Mouse (Mus musculus) gonadal fat pad, adult 2 months (tissue): ENCODE results near the gene Rrp36. TPM values are rescaled to one million over a fixed set of nuclear protein-coding genes. Genes with fewer than 3 reads are reported as not detected.
A peak's percentile ranks its signal among the peaks of the same experiment; 100 is the strongest.

Source experiments
- DNase-seq: peaks from one replicate; pipeline ENCODE4 v3.0.0-alpha.2; 2012; ENCODE audit warnings: low read depth
- polyA plus RNA-seq: library from polyadenylated mRNA; depleted of rRNA; stranded (reverse); fragments of >200 nt; gene quantifications from 2 replicates; pipeline ENCODE4 v1.2.3, GENCODE M21; 2012; rRNA removed

The Rrp36 gene
- 32.6 and 33.5 TPM in 2 replicates for polyA plus RNA-seq

GRCm38 (mm10) chr17:46673850-46674529 is at the start of gene Rrp36:
Gene Rrp36 (minus strand): TSS chr17:46674352.
- peak; percentile 50 for DNase-seq

GRCm38 (mm10) chr17:46721077-46721476 is 46.9 kb upstream of the Rrp36 start:
- no peak for DNase-seq

DNA sequence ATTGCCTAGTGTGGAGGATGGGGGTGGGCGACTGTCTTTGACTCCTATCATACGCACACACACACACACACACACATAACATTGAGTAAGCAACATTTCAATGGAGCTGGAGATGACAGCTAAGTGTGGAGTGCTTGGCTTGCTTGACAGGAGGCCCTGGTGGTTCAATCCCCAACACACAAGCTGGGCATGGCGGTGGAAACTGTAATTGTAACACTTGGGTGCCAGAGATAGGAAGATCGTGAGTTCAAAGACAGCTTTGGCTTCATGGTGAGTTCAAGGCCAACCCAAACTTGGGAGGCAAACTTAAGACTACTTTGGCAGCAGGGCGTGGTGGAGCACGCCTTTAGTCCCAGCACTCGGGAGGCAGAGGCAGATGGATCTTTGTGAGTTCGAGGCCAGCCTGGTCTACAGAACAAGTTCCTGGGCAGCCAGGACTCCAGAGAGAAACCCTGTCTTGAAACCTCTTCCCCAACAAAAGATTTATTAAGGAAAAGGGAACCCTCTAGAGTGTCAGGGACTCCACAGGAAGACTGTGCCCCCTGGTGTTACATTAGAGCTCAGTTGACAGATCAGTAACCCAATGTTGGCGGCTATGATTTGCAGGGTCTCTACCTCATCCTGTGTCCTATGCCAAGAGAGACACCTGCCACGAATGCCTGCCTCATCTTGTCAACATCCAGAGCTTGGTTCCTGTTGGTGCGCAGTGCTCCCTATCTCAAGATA is 40.8 kb upstream of the Rrp36 start:
- no peak for DNase-seq

GRCm38 (mm10) chr17:46713849-46714248 is 39.7 kb upstream of the Rrp36 start:
- DNase-seq, result no peak

DNA sequence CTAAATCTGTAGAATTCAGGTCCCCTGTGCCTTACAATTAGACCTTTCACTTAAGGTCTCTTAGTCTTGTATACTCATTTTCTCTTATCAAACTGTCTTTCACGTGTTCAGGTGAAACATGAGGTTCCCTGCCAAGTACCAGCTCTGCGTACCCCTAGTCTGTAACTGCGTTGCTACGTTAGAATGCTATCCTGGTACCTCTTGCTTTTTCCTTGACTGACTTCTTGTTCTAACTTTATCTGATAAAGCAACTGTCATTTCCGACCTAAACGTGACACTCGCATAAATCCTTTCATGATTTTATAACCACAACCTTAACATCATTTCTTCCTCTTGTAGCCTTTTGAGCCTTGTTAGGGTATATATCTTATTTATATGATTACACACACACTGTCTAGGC is 38.3 kb upstream of the Rrp36 start:
- DNase-seq, result no peak

DNA sequence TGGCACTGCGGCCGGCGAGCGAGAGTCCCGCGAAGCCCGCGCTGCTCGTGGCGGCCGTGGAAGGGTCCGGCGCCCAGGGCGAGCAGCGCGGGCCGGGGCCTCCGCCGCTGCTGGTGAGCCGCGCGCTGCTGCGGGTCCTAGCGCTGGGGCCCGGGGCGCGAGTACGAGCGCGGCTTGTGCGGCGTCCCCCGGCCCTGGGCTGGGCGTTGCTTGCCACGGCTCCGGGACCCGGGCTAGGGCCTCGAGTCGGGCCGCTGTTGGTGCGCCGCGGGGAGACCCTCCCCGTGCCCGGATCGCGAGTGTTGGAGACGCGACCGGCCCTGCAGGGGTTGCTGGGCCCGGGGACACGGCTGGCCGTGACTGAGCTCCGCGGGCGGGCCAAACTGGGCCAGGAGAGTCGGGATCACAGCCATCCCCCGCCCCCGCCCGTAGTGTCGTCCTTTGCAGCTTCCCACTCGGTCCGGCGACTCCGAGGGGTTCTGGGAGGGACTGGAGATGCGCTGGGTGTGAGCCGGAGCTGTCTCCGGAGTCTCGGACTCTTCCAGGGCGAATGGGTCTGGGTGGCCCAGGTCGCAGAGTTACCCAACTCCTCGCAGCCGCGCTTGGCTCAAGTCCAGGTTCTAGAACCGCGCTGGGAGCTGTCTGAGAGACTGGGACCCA is 37.6 kb upstream of the Rrp36 start:
- no peak for DNase-seq

DNA sequence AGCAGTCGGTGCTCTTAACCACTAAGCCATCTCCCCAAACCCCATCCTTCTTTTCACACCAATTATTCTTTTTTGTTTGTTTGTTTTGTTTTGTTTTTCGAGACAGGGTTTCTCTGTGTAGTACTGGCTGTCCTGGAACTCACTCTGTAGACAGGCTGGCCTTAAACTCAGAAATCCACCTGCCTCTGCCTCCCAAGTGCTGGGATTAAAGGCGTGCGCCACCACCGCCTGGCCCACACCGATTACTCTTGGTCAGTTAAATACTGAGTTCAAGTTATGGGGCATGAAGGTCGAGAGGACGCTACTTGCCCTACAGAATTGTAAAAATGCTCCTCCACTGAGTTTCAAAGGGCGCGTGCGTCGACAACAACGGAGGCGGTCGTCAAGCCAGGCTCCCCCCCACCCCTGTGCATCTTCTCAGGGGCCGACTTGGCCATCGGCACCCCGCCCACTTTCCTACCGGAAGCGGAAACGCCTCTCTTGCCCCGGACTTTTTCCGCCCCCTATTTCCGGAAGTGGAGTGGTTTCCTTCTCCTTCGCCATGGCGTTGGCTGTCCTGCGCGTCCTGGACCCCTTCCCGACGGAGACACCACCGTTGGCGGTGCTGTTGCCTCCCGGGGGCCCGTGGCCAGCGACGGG is 36.9 kb upstream of the Rrp36 start, which contains the start of gene Pex6:
TSS of gene Pex6 (plus strand) at position 505 of the 639 bp plus-strand sequence.
- no peak for DNase-seq

DNA sequence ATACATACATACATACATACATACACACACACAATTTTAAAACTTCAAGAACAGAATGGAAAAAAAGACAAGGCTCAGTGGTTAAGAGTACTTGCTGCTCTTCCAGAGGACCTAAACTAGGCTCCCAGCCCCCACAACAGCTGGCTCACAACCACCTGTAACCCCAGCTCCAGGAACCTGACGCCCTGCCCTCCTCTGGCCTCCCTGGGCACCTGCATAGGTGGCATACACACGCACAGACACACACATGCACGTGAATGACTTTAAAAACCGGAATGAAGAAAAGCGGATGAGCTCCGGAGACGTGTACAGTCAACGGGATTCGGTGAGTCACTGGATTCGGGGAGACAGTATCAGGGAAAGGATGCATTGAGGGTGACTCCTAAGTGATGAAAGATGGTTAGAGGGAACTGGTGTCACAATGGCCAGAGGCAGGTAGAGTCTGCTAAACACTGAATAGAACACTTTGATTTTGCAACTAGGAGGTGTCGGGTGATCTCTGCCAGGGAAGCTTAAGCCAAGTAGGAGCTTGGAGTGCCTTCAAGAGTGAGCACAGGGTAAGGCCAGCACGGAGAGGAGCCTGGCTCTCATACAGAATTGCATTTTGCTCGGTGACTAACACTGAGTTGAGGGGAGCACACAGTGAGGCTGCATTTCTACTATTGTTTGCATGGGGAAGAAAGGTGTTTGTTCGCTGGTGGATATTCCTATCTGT is 32.4 kb upstream of the Rrp36 start:
- peak; percentile 87 for DNase-seq

- peak; percentile 88 for DNase-seq
Measured at GRCm38 (mm10) chr17:46704887-46705835, 31.0 kb upstream of the Rrp36 start, which contains the start of gene Ppp2r5d. Gene Ppp2r5d (minus strand): TSS chr17:46705111.

GRCm38 (mm10) chr17:46703971-46704886 is 30.1 kb upstream of the Rrp36 start:
- no peak for DNase-seq

GRCm38 (mm10) chr17:46702506-46702905 is 28.4 kb upstream of the Rrp36 start:
- no peak for DNase-seq

GRCm38 (mm10) chr17:46702100-46702499 is 27.9 kb upstream of the Rrp36 start:
- no peak for DNase-seq

GRCm38 (mm10) chr17:46701489-46701888 is 27.3 kb upstream of the Rrp36 start:
- DNase-seq, result no peak

DNA sequence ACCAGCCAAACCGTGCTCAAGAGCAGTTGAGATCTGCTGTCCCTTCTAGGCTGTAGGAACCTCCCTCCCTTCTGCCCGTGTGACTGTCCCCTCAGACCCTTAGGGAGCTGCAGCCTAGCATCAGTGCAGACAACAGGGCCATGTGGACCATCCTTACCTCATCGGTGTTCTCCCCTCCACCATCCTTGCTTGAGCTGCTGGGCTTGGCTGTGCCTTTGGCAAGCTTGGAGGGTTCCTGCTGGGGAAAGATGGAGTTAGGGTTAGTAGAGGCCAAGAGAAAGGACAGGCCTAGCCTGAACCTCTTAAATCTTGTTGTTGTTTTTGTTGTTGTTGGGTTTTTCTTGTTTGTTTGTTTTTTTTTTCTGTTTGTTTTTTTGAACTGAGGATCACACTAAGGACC is 25.8 kb upstream of the Rrp36 start:
- DNase-seq, result no peak

DNA sequence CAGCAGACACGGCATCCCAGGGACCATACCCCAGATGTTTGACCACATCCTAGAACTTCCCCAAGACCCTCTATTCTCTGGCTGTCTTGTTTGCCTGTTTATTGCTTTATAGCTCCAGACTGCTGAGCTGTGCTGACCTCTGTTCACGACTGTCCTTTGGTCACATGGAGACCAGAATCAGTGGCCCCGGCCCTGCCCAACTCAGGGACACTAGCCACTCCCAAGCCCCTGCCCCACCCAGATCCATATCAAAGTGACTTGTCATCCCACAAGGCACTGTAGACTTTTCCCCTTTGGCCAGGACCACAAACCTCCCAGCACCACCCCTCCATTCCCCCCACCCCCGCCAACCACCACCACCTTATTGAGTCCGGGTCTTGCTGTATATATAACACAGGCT is 25.1 kb upstream of the Rrp36 start:
- no peak for DNase-seq

GRCm38 (mm10) chr17:46698515-46698914 is 24.4 kb upstream of the Rrp36 start:
- no peak for DNase-seq

DNA sequence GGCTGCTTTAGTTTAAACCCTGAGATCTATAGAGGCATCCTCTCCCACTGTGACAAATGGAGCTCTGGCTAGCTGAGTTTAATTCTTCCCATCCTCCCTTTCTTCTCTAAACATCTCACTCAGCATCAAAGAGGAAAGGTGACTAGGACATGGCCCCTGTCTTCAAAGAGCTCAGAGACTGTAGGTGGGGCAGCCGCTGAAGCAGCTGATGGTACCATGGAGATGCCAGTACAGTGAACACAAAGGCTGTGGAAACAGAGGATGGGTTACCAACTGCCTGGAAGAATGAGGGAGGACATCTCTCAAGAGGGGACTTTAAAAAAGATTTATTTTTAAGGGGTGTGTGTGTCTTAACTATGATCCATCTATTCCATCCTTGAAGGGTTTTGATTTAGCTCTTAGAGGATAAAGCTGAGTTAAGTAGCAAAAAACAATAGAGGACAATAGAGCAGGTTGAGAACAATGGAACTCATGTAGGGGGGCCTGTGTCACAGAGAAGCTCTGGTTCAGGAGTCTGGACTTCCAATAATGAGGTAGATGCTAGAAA is 20.4 kb upstream of the Rrp36 start:
- DNase-seq, result no peak

- no peak for DNase-seq
Measured at GRCm38 (mm10) chr17:46691390-46691789, 17.2 kb upstream of the Rrp36 start.

GRCm38 (mm10) chr17:46690665-46691064 is 16.5 kb upstream of the Rrp36 start:
- DNase-seq, result no peak
